Mouse (Mus musculus) intestine, embryonic 14.5 days (tissue): ENCODE results near the gene Dynll1. TPM values are rescaled to one million over a fixed set of nuclear protein-coding genes. Genes with fewer than 3 reads are reported as not detected.

Experiments used
- ATAC-seq: fragments of 200-750 bp; cut with Nextera tagmentation; replicated peaks from 2 replicates; pipeline ENCODE4 v1.8.0; 2017; ENCODE audit warnings: low read depth, moderate number of reproducible peaks, moderate TSS enrichment, moderate library complexity; ENCODE audit not compliant: low FRiP score, low TSS enrichment
- DNase-seq: peaks from one replicate; pipeline ENCODE4 v3.0.0-alpha.2; 2018; ENCODE audit warnings: low spot score
- H3K27ac ChIP-seq: fragments of 300-500 bp; sonication (generic); 2 replicates; pipeline ENCODE4 v1.5.1; 2014; ENCODE audit warnings: low read depth, mild to moderate bottlenecking, control low read depth
- H3K27me3 ChIP-seq: fragments of 300-500 bp; sonication (generic); replicated peaks from 2 replicates; pipeline ENCODE4 v1.6.1; 2014; ENCODE audit warnings: low read length, control low read depth; ENCODE audit not compliant: control insufficient read depth, insufficient read depth
- H3K36me3 ChIP-seq: fragments of 300-500 bp; sonication (generic); 2 replicates; pipeline ENCODE4 v1.6.1; 2014; ENCODE audit warnings: low read length, control low read depth; ENCODE audit not compliant: control insufficient read depth, insufficient read depth
- H3K4me1 ChIP-seq: fragments of 300-500 bp; sonication (generic); replicated peaks from 2 replicates; pipeline ENCODE4 v1.6.1; 2014; ENCODE audit warnings: low read length, control low read depth, mixed read lengths; ENCODE audit not compliant: control insufficient read depth, insufficient read depth
- H3K4me2 ChIP-seq: fragments of 300-500 bp; sonication (generic); 2 replicates; pipeline ENCODE4 v1.6.1; 2014; ENCODE audit warnings: low read length
- H3K4me3 ChIP-seq: fragments of 300-500 bp; sonication (generic); 2 replicates; pipeline ENCODE4 v1.5.1; 2014; ENCODE audit warnings: low read depth, low read length, control low read depth, mixed read lengths
- H3K9ac ChIP-seq: fragments of 300-500 bp; sonication (generic); 2 replicates; pipeline ENCODE4 v1.6.1; 2014; ENCODE audit warnings: mild to moderate bottlenecking, low read length
- H3K9me3 ChIP-seq: fragments of 300-500 bp; sonication (generic); 2 replicates; pipeline ENCODE4 v1.6.1; 2016; ENCODE audit warnings: low read length, control low read depth; ENCODE audit not compliant: control insufficient read depth
- WGBS: fragments of 180-500 bp; shearing (Covaris S2); extraction: QIAGEN DNeasy Blood & Tissue Kit; methylation state at CpG from one replicate; pipeline ENCODE4 v1.1.7; 2014; 5-methylcytosine and 5-hydroxymethylcytosine counted together
- polyA plus RNA-seq: library from polyadenylated mRNA; unstranded; fragments of >200 nt; fragmentation: Nextera tagmentation; extraction: Ambion mirVana; gene quantifications from 2 replicates; pipeline ENCODE4 v1.2.1, GENCODE M21; 2014

Gene Dynll1
- polyA plus RNA-seq, 1 experiment from 2014 or later: 1,605 TPM

- no peak overlapping the region for H3K4me3 ChIP-seq
- no peaks in the 10 kb centered on the region for H3K27me3 ChIP-seq
- H3K9ac ChIP-seq: no peak overlapping the region
- DNase-seq (no peak), ATAC-seq (no peak)
- H3K27ac ChIP-seq: no peak overlapping the region
- H3K4me1 ChIP-seq: peaks cover 29% of the 10 kb centered on the region
- H3K9me3 ChIP-seq: no peaks in the 10 kb centered on the region
- peaks cover 38% of the 10 kb centered on the region for H3K36me3 ChIP-seq
- no peak overlapping the region for H3K4me2 ChIP-seq
- 94% methylated on average over 5 of the region's 5 CpGs for WGBS
Measured at GRCm38 (mm10) chr5:115266340-115266739, 34.5 kb downstream of the Dynll1 start.

DNA sequence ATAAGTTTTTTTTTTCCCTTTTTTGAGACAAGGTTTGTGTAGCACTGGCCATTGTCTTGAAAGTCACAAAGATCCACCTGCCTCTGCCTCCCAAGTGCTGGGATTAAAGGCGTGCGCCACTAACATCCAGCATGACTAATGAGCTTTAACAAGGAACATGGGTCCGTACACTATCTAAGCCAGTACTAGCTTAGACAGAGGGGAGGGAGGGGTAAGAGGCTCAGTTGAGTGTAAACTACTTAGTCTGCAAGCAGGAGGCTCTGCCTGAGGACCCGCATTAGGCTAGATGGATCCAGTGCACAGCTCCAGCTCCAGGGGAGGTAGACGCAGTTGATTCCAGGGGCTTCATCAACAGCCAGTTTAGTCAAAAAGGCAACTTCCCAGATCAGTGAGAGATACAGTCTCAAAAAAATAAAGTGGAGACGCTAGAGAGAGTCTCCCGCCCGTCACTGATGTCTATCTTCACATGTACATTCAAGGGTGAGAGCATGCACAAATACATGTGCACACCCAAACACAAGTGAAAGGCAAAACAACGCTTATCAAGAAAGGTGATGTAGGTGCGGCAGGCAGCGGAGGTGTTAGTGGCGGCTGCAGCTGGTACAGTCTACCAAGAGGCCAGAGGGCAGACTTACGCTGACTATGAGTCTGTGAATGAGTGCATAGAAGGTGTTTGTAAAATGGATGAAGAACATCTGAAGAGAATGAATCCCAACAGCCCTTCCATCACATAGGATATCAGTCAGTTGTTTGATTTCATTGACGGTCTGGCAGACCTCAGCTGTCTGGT, 38.1 kb downstream of the Dynll1 start:
- no peak for ATAC-seq
- Histone ChIP-seq H3K27ac (no peak overlapping the region), H3K9ac (no peak overlapping the region), H3K9me3 (no peaks in the 10 kb centered on the region), H3K36me3 (peaks cover 55% of the 10 kb centered on the region), H3K4me3 (no peak overlapping the region), H3K4me1 (no peaks in the 10 kb centered on the region), H3K27me3 (no peaks in the 10 kb centered on the region), H3K4me2 (no peak overlapping the region)
- WGBS: 87% methylated on average over 14 of the region's 14 CpGs
- DNase-seq: no peak

DNA sequence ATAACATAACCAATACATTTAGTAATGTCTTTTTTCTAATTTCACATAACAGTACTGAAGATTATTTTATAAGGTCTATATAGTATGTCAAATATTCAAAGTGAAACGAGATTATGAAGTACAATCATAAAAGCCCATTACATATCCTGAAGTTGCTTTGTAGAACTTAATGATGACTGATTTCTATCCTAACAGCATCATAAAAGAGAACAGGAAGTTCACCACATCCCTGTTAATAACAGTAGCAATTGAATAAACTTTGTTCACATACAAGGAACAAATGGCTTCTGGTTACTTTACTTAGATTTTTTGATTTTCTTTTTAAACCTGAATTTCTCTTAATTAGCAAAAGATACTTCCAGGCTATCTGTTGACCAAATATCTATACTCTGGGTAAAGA, 38.9 kb downstream of the Dynll1 start:
- H3K4me2 ChIP-seq: no peak overlapping the region
- ATAC-seq (no peak), DNase-seq (no peak)
- peaks cover 55% of the 10 kb centered on the region for H3K36me3 ChIP-seq
- H3K27ac ChIP-seq: no peak overlapping the region
- 80% methylated on average over 1 of the region's 1 CpGs for WGBS
- no peaks in the 10 kb centered on the region for H3K9me3 ChIP-seq
- H3K27me3 ChIP-seq: no peaks in the 10 kb centered on the region
- no peak overlapping the region for H3K4me3 ChIP-seq
- H3K4me1 ChIP-seq: no peaks in the 10 kb centered on the region
- no peak overlapping the region for H3K9ac ChIP-seq

DNA sequence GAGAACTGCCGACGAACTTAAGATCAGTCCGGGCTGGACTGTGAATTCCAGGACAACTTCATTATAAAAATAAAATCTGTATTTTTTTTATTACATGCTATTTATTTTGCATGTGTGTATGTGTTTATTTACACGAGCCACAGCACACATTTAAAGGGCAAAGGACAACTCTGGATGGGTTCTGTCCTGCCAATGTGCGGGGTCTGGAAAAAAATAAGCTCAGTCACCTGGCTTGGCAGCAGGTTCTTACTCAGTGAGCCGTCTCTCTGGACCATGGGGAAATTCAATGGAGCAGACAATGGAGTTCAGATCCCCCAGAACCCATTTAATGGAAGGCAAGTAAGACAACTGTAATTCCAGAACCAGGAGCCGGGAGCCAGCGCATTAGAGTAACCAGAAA, 39.7 kb downstream of the Dynll1 start:
- Histone ChIP-seq H3K4me1 (no peaks in the 10 kb centered on the region), H3K36me3 (peaks cover 56% of the 10 kb centered on the region), H3K27me3 (no peaks in the 10 kb centered on the region), H3K4me2 (no peak overlapping the region), H3K4me3 (no peak overlapping the region), H3K27ac (no peak overlapping the region), H3K9ac (no peak overlapping the region), H3K9me3 (no peaks in the 10 kb centered on the region)
- no peak for ATAC-seq
- WGBS: 89% methylated on average over 8 of the region's 8 CpGs
- no peak for DNase-seq

DNA sequence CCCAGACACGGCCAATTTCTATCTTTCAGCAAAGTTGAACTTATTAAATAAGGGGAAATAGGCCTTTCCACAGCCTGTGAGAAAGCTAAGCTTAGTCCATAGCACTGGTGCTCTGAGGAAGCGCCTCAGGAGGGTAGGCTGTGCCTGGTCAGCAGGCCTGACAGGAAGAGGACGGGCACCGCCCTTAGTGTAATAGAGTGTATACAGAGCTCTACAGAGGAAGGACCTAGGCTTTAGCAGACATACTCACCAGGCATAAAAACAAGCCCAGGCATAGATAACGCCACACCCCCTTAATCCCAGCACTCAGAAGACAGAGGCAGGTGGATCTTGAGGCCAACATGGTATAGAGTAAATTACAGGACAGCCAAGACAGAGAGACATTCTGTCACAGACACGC, 40.4 kb downstream of the Dynll1 start:
- Histone ChIP-seq H3K36me3 (peaks cover 64% of the 10 kb centered on the region), H3K4me3 (no peak overlapping the region), H3K4me2 (no peak overlapping the region), H3K9me3 (no peaks in the 10 kb centered on the region), H3K27ac (no peak overlapping the region), H3K4me1 (no peaks in the 10 kb centered on the region), H3K27me3 (no peaks in the 10 kb centered on the region), H3K9ac (no peak overlapping the region)
- no peak for ATAC-seq
- no peak for DNase-seq
- WGBS: 82% methylated on average over 6 of the region's 6 CpGs

DNA sequence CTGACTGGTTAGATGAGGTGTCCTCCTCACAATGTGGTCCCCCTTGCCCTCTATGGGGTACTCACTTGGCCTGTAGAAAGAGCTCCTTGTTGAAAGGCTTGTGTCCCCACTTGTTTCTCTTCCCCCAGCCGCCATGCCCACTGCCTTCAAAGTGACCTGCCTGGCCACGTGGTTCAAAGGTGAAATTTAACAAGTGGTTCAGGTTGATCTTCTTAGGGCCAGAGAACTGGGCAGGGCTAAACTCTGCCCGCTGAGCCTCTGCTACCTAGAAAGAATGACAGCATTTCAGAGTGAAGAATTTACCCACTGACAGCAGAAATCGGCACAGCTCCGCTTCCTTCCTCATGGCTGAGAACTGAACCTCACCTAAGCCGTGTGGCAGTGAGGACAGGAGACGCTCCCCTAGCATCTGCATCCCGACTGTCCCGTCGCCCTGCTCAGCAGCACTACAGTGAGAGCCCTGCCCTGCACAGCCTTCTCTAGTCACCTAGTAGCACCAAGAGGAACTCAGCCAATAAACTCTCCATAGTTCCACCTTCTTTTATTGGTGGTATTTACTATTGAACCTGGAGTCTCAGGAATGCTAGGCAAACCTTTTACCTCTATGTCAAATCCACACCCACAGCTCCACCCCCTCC, 43.8 kb downstream of the Dynll1 start:
- 83% methylated on average over 10 of the region's 10 CpGs for WGBS
- ATAC-seq: no peak
- Histone ChIP-seq H3K4me2 (no peak overlapping the region), H3K4me3 (no peak overlapping the region), H3K4me1 (no peaks in the 10 kb centered on the region), H3K27ac (no peak overlapping the region), H3K36me3 (peaks cover 62% of the 10 kb centered on the region), H3K9ac (no peak overlapping the region), H3K9me3 (no peaks in the 10 kb centered on the region), H3K27me3 (no peaks in the 10 kb centered on the region)
- DNase-seq: no peak

DNA sequence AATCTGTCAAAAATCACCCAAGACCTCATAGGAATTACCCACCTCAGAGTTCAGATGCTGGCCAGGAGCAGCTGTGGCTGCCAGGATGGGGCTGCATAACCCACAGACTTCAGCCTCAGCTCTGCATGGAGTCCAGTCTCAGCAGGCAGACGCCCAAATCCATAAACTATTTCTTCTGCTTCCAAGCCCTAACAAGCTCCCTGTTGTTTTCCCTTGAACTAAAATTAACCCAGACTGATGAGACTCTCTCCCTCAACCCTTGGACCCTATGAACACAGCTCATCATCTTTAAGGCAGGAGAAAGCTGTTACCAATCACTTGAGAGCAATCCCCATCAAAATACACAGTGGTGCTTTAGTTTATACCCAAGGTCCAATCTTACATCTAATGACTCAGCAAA, 45.3 kb downstream of the Dynll1 start:
- no peak for DNase-seq
- Histone ChIP-seq H3K9me3 (no peaks in the 10 kb centered on the region), H3K4me2 (no peak overlapping the region), H3K9ac (no peak overlapping the region), H3K4me1 (no peaks in the 10 kb centered on the region), H3K4me3 (no peak overlapping the region), H3K27ac (no peak overlapping the region), H3K27me3 (no peaks in the 10 kb centered on the region), H3K36me3 (peaks cover 68% of the 10 kb centered on the region)
- ATAC-seq: no peak
- WGBS: 88% methylated on average over 1 of the region's 1 CpGs
